Mouse (Mus musculus) lung, adult 2 months (tissue): ENCODE measurements around the gene Sept7.

Experiments
- CTCF ChIP-seq: fragments of 200-500 bp; IDR thresholded peaks from 2 replicates; pipeline ENCODE4 v1.5.1; 2011; ENCODE audit warnings: mild to moderate bottlenecking, low read length, control low read depth; ENCODE audit not compliant: insufficient read depth
- POLR2A ChIP-seq: fragments of 200-500 bp; IDR thresholded peaks from 2 replicates; pipeline ENCODE4 v1.6.1; 2011; ENCODE audit warnings: low read depth, mild to moderate bottlenecking, control low read depth, low read length, borderline replicate concordance; ENCODE audit errors: extremely low read depth

DNA sequence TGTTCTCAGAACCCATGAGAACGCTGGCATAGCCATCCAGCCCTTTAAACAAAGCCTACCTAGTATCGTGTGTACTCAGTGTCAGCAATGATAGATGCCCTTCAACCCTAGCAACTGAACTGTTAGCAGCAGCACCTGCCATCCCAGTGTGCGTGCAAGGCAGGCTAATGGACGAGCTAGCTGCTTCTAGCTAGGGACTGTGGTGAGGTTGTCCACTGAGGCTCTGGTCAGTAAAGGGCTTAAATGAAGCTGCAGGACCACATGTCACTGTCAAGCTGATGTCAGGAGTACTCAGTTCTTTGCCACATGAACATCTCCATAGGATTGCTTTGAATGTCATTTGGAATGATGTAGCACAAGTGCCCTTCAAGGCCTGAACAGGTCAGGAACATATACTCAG, 62.1 kb downstream of the Sept7 start:
- TF ChIP-seq POLR2A (no peak), CTCF (no peak)
